Mouse (Mus musculus): ENCODE measurements around the gene Ftsj1.

Gene Ftsj1

GRCm38 (mm10) chrX:8219651-8220050 is 32.6 kb downstream of the Ftsj1 start:
- no peak for DNase-seq (ENCODE audit: extremely low spot score, low read depth, low spot score)

DNA sequence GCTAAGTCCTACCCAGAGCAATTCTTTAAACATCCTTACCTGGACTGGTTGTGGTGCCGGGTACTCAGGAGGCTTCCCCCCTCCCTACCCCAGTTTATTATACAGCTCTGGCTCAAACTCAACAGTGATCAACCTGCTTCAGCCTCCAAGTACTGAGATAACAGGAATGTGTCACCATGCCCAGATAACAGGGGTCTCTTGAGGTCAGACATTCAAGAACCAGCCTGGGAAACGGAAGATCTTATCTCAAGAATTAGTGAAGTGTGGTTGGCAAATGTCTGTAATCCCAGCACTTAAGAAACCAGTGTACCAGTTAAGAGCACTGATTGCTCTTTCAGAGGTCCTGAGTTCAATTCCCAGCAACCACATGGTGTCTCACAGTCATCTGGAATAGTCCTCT is 34.1 kb downstream of the Ftsj1 start:
- no peak for DNase-seq (ENCODE audit: extremely low spot score, low read depth, low spot score)

- DNase-seq (ENCODE audit: extremely low spot score, low read depth, low spot score): no peak
Measured at GRCm38 (mm10) chrX:8217383-8217782, 34.8 kb downstream of the Ftsj1 start.

DNA sequence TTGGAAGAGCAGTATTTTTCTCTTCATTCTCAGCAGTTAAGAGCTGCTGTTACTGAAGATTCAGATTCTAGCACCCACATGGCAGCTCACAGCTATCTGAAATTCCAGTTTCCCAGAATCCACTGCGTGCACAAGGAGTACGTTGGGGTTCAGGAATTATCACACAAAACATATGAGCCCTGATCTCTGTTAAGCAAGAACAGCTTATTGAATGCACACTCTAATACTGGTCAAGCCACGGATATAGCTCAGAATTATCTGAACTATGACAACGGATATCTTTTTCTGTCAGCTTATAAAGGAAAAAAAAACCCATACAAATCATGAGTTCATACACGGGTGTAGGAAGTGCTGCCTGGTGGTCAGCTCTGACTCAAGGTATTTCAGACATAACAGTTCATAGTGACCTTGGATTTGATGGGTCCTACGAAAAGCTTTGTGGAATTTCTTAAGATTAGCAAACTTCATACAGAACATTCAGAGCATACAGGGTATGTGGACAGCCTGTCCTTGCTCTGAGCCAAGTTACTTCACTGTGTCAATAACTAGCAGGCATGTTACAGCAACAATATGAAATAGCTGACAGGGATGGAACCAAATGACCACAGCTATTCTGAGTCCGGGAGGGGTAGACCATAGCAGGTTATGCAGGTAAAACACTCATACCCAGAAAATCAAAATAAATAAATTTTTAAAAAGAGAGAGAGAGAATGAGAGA is 40.6 kb downstream of the Ftsj1 start:
- no peak for DNase-seq (ENCODE audit: extremely low spot score, low read depth, low spot score)

- DNase-seq (ENCODE audit: extremely low spot score, low read depth, low spot score): no peak
Measured at GRCm38 (mm10) chrX:8209720-8210119, 42.5 kb downstream of the Ftsj1 start.

GRCm38 (mm10) chrX:8207224-8207623 is 45.0 kb downstream of the Ftsj1 start:
- no peak for DNase-seq (ENCODE audit: extremely low spot score, low read depth, low spot score)

- no peak for DNase-seq (ENCODE audit: extremely low spot score, low read depth, low spot score)
Measured at GRCm38 (mm10) chrX:8206694-8207197, 45.5 kb downstream of the Ftsj1 start.

DNA sequence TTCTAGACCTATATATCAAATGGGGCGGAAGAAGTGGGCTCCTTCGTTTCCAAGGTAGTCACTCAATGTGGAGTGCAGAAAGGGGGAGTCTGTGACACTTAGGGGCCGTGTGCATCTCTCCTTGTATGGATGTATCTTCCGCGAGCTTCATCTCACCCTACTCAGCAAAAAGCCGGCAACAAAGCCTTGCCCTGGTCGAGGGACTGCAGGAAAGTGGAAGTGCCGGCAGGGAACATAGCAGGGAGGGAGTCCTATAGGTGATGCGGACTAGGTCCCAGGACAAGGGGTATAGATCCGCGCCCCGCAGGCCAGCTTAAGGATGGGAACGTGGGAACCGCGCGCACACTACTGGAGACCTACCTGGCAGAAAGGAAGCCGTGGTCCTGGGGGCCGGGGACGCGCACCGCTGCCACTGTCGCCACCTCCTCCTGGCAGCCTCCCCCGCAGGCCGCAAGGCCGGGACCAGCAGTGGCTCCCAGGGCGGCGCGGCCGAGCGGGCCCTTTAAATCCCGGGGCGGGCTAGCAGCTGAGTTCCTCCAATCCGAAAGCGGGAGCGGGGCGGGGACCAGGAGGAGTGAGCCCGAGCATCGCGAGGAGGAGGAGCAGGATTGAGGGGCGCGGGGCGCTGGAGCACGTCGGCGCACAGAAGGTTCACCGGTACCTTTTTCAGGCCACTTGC is 46.1 kb downstream of the Ftsj1 start, which contains the start of gene Porcn:
Gene Porcn (minus strand): TSS at position 511 of the 679 bp plus-strand sequence.
- DNase-seq (ENCODE audit: extremely low spot score, low read depth, low spot score): no peak

GRCm38 (mm10) chrX:8205551-8205950 is 46.7 kb downstream of the Ftsj1 start:
- no peak for DNase-seq (ENCODE audit: extremely low spot score, low read depth, low spot score)

DNA sequence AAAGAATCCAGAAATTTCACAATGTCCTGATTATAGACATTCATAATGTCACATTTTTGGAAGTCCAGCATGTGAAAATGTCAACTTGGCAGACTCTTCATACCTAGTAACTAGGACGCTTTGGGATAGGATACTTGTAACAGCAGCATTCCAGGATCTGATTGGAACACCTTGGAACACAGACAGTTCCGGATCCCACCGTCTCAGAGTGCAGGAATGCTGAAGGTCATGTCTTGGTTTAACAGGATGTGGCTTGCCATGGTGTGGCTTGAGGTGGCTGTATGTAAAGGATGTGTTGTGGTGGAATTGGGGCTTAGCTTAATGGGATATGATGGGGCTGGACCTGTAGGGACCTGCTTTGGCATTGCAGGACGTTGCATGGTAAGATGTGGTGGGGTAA is 47.1 kb downstream of the Ftsj1 start:
- DNase-seq (ENCODE audit: extremely low spot score, low read depth, low spot score): no peak

DNA sequence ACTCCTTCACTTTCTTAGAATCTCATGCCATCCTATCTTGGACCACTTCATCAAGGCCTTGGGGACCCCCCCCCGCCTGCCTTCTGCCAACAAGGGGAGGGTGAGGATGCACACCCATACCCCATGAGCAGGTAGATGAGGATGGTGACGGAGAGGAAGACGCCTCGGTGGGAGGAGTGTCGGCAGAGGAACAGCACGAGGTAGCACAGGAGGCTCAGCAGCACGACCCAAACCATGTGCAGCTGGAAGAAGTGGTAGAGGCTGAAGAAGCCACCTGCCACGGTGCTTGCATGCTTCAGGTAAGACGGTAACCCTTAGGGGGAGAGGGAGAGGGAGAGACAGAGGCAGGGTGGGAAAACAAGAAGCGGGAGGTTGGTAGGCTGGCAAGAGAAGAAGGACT is 48.1 kb downstream of the Ftsj1 start:
- DNase-seq (ENCODE audit: extremely low spot score, low read depth, low spot score): no peak

DNA sequence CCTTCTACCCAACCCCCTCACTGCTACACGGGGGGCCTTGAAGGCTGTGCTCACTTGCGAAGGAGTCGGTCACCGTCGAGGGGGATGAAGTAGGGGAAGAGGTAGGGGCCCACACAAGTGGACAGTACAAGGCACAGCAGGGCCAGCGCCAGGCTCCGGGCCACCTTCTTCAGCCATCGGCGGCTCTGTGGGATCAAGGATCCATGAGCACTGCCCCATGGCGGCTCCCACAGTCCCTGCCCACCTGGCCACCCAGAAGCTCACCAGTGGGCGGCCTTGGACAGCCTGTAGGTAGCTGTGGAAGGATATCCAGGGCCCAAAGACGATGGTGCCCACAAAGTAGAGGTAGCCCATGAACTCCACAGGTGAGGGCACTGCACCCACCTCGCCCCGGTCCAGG is 49.1 kb downstream of the Ftsj1 start:
- DNase-seq (ENCODE audit: extremely low spot score, low read depth, low spot score): no peak

DNA sequence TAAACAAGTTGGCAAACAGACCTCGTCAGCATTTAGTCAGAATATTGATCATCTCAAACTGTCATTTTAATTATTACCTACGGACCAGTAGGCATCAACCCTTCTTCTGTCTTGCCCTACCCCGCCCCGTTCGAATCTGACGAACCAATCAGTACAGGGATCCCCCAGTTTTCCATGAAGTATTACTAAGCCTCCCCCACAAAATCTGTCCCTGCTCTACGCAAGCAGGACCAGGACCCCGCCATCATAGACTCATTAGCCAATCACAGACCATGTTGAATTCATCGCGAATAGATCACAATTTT is 58.8 kb downstream of the Ftsj1 start, which contains the start of gene Ebp:
Gene Ebp (minus strand): TSS at position 94 of the 305 bp plus-strand sequence.
- DNase-seq (ENCODE audit: extremely low spot score, low read depth, low spot score): no peak

GRCm38 (mm10) chrX:8192640-8193418 is 59.4 kb downstream of the Ftsj1 start:
- no peak for DNase-seq (ENCODE audit: extremely low spot score, low read depth, low spot score)

DNA sequence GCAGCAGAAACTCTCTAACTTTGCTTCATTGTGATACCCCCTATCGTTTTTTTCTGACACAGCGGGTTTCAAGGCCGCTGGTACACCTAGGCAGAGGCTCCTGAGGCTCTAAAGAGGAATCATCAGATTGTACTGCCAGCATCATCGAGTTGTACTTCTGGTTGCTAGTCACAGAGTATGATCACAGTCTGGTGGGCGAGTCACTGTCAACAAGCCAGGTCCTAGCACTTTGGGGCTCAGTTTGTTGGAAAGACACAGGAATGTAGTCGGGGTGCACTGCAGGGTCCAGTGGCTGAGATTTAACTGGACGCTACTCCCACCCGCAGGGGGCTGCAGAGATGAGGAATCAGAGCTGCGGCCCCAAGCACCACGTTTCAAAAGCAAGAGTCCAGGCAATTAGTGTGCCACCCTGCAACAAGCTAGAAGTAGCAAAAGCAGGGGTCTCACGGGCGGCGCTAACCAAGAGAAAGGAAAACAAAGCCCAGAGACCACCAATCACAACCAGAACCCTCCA is 60.0 kb downstream of the Ftsj1 start:
- no peak for DNase-seq (ENCODE audit: extremely low spot score, low read depth, low spot score)
